ENCODE assay signal across 8 mouse cellular contexts in the genomic region with DNA sequence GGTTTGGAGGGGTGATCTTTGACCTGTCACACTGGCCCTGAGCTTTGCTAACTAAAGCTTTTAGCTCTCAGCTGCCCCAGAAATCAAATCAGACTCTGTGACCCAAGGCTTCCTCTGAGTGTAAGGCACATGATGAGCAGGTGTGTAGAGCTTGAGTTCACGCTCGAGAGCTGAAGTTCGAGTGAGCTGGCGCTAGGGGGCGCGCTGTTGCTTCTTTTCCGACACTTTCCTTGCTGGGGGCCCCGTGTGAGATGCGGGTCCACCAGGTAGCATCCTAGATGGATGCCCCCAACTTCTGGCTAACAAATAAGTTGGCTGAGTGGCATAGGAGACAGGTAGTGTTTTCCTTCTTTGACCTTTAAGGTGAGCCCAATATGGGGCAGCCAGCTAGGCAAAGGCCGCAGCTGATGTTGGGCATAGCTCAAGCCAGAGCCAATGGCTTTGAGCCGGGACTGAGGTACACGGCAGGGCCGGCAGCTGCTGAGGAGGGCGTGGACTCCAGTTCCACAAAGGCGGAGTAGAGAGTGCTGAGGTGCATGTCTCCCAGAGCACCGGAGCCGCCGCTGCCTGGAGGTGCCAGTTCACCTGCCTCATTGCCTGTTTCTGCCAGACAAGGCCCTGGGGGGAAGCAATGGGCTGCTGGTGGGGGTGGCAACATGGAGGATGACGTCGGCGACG. TPM values are rescaled to one million over a fixed set of nuclear protein-coding genes. Genes with fewer than 3 reads are reported as not detected.
DNase-seq lines count a peak whose midpoint lies in the region; ATAC-seq and TF ChIP-seq lines count a peak whose summit lies in the region.

No protein-coding gene starts in this region.

- no peak for ATAC-seq in hindbrain, embryonic 14.5 days (ENCODE audit: low FRiP score)
- peak; percentile 48 for ATAC-seq in intestine, postnatal 0 days
- ATAC-seq in inflammation-experienced regulatory T-cells, adult 6 months = no peak
- ATAC-seq in frontal cortex, adult (ENCODE audit: low TSS enrichment) = no peak

- H3K4me2 ChIP-seq in hindbrain, embryonic 14.5 days (replicated peaks) = no peak overlapping the region
- no peak overlapping the region for H3K4me2 ChIP-seq in intestine, postnatal 0 days (replicated peaks; ENCODE audit: low read depth)

- peak; percentile 60 for TF ChIP-seq CTCF in C2C12 (IDR thresholded peaks at IDR 0.05; ENCODE audit: control insufficient read depth, insufficient read depth, insufficient read length)
- TF ChIP-seq CTCF in intestine, postnatal 0 days (IDR thresholded peaks at IDR 0.05; ENCODE audit: low read depth) = peak; percentile 79

- H3K4me3 ChIP-seq in hindbrain, embryonic 10.5 days = no peak overlapping the region
- H3K4me3 ChIP-seq in hindbrain, embryonic 14.5 days (replicated peaks; ENCODE audit: low read length) = no peak overlapping the region
- H3K4me3 ChIP-seq in C2C12 (ENCODE audit: insufficient read depth, poor library complexity, severe bottlenecking) = no peak overlapping the region
- no peak overlapping the region for H3K4me3 ChIP-seq in intestine, postnatal 0 days (ENCODE audit: low read depth, low read length)

- H3K79me2 ChIP-seq in C2C12 (ENCODE audit: control insufficient read depth, insufficient read depth) = no peaks in the 10 kb centered on the region

- H3K9ac ChIP-seq in hindbrain, embryonic 14.5 days = no peak overlapping the region
- no peak overlapping the region for H3K9ac ChIP-seq in intestine, postnatal 0 days (ENCODE audit: low read depth, low read length)

- H3ac ChIP-seq in C2C12 (ENCODE audit: control insufficient read depth, insufficient read length, low read depth) = no peak overlapping the region

- 13% methylated on average over 22 of the region's 22 CpGs for WGBS in hindbrain, embryonic 10.5 days
- 11% methylated on average over 22 of the region's 22 CpGs for WGBS in hindbrain, embryonic 14.5 days
- WGBS in intestine, postnatal 0 days = 21% methylated on average over 22 of the region's 22 CpGs

- H3K27me3 ChIP-seq in hindbrain, embryonic 10.5 days (ENCODE audit: insufficient read depth, poor library complexity, severe bottlenecking) = peaks cover 11% of the 10 kb centered on the region; the same call in 1 of the 2 replicates
- H3K27me3 ChIP-seq in hindbrain, embryonic 14.5 days (ENCODE audit: control insufficient read depth, insufficient read depth, low read length) = no peaks in the 10 kb centered on the region
- H3K27me3 ChIP-seq in C2C12 (ENCODE audit: control insufficient read depth, insufficient read depth, insufficient read length) = no peaks in the 10 kb centered on the region
- H3K27me3 ChIP-seq in intestine, postnatal 0 days (replicated peaks; ENCODE audit: control insufficient read depth, insufficient read depth, low read length) = no peaks in the 10 kb centered on the region

- no peaks in the 10 kb centered on the region for H3K79me3 ChIP-seq in C2C12 (ENCODE audit: low read depth)

- peak; percentile 36 for DNase-seq in hindbrain, embryonic 10.5 days (ENCODE audit: low spot score)
- DNase-seq in hindbrain, embryonic 14.5 days (ENCODE audit: low spot score) = no peak
- peak; percentile 57 for DNase-seq in NIH3T3 (ENCODE audit: low read depth)
- peak; percentile 31 to 71 for DNase-seq in spleen, postnatal 10 days (ENCODE audit: low spot score in 2 of 2)

- peaks cover 20% of the 10 kb centered on the region for H3K4me1 ChIP-seq in hindbrain, embryonic 10.5 days (replicated peaks)
- no peaks in the 10 kb centered on the region for H3K4me1 ChIP-seq in hindbrain, embryonic 14.5 days (replicated peaks; ENCODE audit: control insufficient read depth, insufficient read depth, low read length)
- H3K4me1 ChIP-seq in intestine, postnatal 0 days (replicated peaks; ENCODE audit: control insufficient read depth, insufficient read depth, low read length) = peaks cover 5% of the 10 kb centered on the region

- no peaks in the 10 kb centered on the region for H3K9me3 ChIP-seq in hindbrain, embryonic 10.5 days
- H3K9me3 ChIP-seq in hindbrain, embryonic 14.5 days (ENCODE audit: control insufficient read depth, low read length) = no peaks in the 10 kb centered on the region
- no peaks in the 10 kb centered on the region for H3K9me3 ChIP-seq in intestine, postnatal 0 days (ENCODE audit: control insufficient read depth)

- H3K36me3 ChIP-seq in hindbrain, embryonic 10.5 days = no peaks in the 10 kb centered on the region
- H3K36me3 ChIP-seq in hindbrain, embryonic 14.5 days (replicated peaks; ENCODE audit: control insufficient read depth, insufficient read depth) = no peaks in the 10 kb centered on the region
- no peaks in the 10 kb centered on the region for H3K36me3 ChIP-seq in C2C12 (ENCODE audit: control insufficient read depth, insufficient read depth)
- H3K36me3 ChIP-seq in intestine, postnatal 0 days (ENCODE audit: control insufficient read depth, insufficient read depth) = no peaks in the 10 kb centered on the region

- no peak overlapping the region for H3K27ac ChIP-seq in hindbrain, embryonic 10.5 days
- no peak overlapping the region for H3K27ac ChIP-seq in hindbrain, embryonic 14.5 days
- no peak overlapping the region for H3K27ac ChIP-seq in intestine, postnatal 0 days (ENCODE audit: low read depth, low read length)

TF ChIP-seq in C2C12, 6 proteins besides CTCF, POLR2A, EP300 and RAD21:
- TF ChIP-seq MAX (IDR thresholded peaks at IDR 0.05) = no peak
- no peak for TF ChIP-seq MYOG (IDR thresholded peaks at IDR 0.05; ENCODE audit: control insufficient read depth, extremely low read depth, insufficient read length)
- no peak for TF ChIP-seq MYOD1 (IDR thresholded peaks at IDR 0.05; ENCODE audit: control insufficient read depth, insufficient read length, low read depth)
- TF ChIP-seq FOSL1 (IDR thresholded peaks at IDR 0.05; ENCODE audit: insufficient read depth, low read length, poor library complexity, severe bottlenecking) = no peak
- no peak for TF ChIP-seq USF1 (IDR thresholded peaks at IDR 0.05; ENCODE audit: low read depth)
- TF ChIP-seq CEBPB (IDR thresholded peaks at IDR 0.05; ENCODE audit: low read depth) = no peak

RNA-seq across cellular contexts. Expression of a gene that starts 15.2 kb away (rescaled TPM):
- 59.1 and 76.7 TPM in 2 replicates for polyA plus RNA-seq in hindbrain, embryonic 10.5 days (2016; fragmentation: Nextera tagmentation; extraction: Ambion mirVana)
- polyA plus RNA-seq in hindbrain, embryonic 14.5 days (2014; fragmentation: Nextera tagmentation; extraction: Ambion mirVana) = 82.6 and 95.8 TPM in 2 replicates
- 29.5 TPM for polyA plus RNA-seq in C2C12 (2012; fragmentation: generic; extraction: Trizol)
- 26.9 and 28.4 TPM in 2 replicates for polyA plus RNA-seq in intestine, postnatal 0 days (2015; fragmentation: Nextera tagmentation; extraction: Ambion mirVana)
- polyA plus RNA-seq in inflammation-experienced regulatory T-cells, adult 6 months (2017; shearing (Covaris generic)) = 10 to 100 TPM; 11.3 to 29.0 (median 11.9) TPM

RNA-seq across cellular contexts. Expression of a gene that starts 27.9 kb away (rescaled TPM):
- polyA plus RNA-seq in hindbrain, embryonic 10.5 days (2016; fragmentation: Nextera tagmentation; extraction: Ambion mirVana) = not detected in 2 replicates
- polyA plus RNA-seq in hindbrain, embryonic 14.5 days (2014; fragmentation: Nextera tagmentation; extraction: Ambion mirVana) = not detected in 2 replicates
- polyA plus RNA-seq in C2C12 (2012; fragmentation: generic; extraction: Trizol) = 0.39 TPM
- polyA plus RNA-seq in intestine, postnatal 0 days (2015; fragmentation: Nextera tagmentation; extraction: Ambion mirVana) = not detected in 2 replicates
- not detected for polyA plus RNA-seq in inflammation-experienced regulatory T-cells, adult 6 months (2017; shearing (Covaris generic))

RNA-seq across cellular contexts. Expression of a gene that starts 30.3 kb away (rescaled TPM):
- polyA plus RNA-seq in hindbrain, embryonic 10.5 days (2016; fragmentation: Nextera tagmentation; extraction: Ambion mirVana) = 74.6 and 82.9 TPM in 2 replicates
- 76.4 and 76.5 TPM in 2 replicates for polyA plus RNA-seq in hindbrain, embryonic 14.5 days (2014; fragmentation: Nextera tagmentation; extraction: Ambion mirVana)
- 37.1 TPM for polyA plus RNA-seq in C2C12 (2012; fragmentation: generic; extraction: Trizol)
- polyA plus RNA-seq in intestine, postnatal 0 days (2015; fragmentation: Nextera tagmentation; extraction: Ambion mirVana) = 58.6 and 60.8 TPM in 2 replicates
- 10 to 100 TPM; 55.1 to 70.1 (median 57.5) TPM for polyA plus RNA-seq in inflammation-experienced regulatory T-cells, adult 6 months (2017; shearing (Covaris generic))

RNA-seq across cellular contexts. Expression of a gene that starts 35.7 kb away (rescaled TPM):
- polyA plus RNA-seq in hindbrain, embryonic 10.5 days (2016; fragmentation: Nextera tagmentation; extraction: Ambion mirVana) = 2.5 and 3.1 TPM in 2 replicates
- polyA plus RNA-seq in hindbrain, embryonic 14.5 days (2014; fragmentation: Nextera tagmentation; extraction: Ambion mirVana) = 278 and 292 TPM in 2 replicates
- 0.91 TPM for polyA plus RNA-seq in C2C12 (2012; fragmentation: generic; extraction: Trizol)
- polyA plus RNA-seq in intestine, postnatal 0 days (2015; fragmentation: Nextera tagmentation; extraction: Ambion mirVana) = 9.3 and 9.4 TPM in 2 replicates
- polyA plus RNA-seq in inflammation-experienced regulatory T-cells, adult 6 months (2017; shearing (Covaris generic)) = 1 to 10 TPM; 4.0 to 9.6 (median 7.6) TPM

RNA-seq across cellular contexts. Expression of a gene that starts 57.1 kb away (rescaled TPM):
- polyA plus RNA-seq in hindbrain, embryonic 10.5 days (2016; fragmentation: Nextera tagmentation; extraction: Ambion mirVana) = 53.2 and 62.7 TPM in 2 replicates
- polyA plus RNA-seq in hindbrain, embryonic 14.5 days (2014; fragmentation: Nextera tagmentation; extraction: Ambion mirVana) = 5.6 and 9.2 TPM in 2 replicates
- polyA plus RNA-seq in C2C12 (2012; fragmentation: generic; extraction: Trizol) = 33.1 TPM
- 4.5 and 4.6 TPM in 2 replicates for polyA plus RNA-seq in intestine, postnatal 0 days (2015; fragmentation: Nextera tagmentation; extraction: Ambion mirVana)
- 10 to 100 TPM in 1 of 3 experiments, 1 to 10 TPM in 2; 2.2 to 22.1 (median 3.4) TPM for polyA plus RNA-seq in inflammation-experienced regulatory T-cells, adult 6 months (2017; shearing (Covaris generic))
